Mouse (Mus musculus) G1E (cell line): ENCODE measurements around the gene Mcl1. TPM values are rescaled to one million over a fixed set of nuclear protein-coding genes. Genes with fewer than 3 reads are reported as not detected.
"Not testable (repeated sequence)": the region's sequence is repeated elsewhere in the genome, so short reads cannot be mapped to it uniquely, and the experiment has no call there.

Source experiments
- ATAC-seq: 2 replicates; pipeline ENCODE4 v1.8.0; 2016; ENCODE audit warnings: mild to moderate bottlenecking; ENCODE audit not compliant: insufficient number of reproducible peaks, poor library complexity, low FRiP score, severe bottlenecking; ENCODE audit errors: extremely low read depth
- DNase-seq: peaks from one replicate; pipeline ENCODE4 v3.0.0; 2012; ENCODE audit warnings: low spot score
- H3K27me3 ChIP-seq: 2 replicates; pipeline ENCODE4 v1.6.1; 2012; ENCODE audit warnings: mild to moderate bottlenecking, low read length, inconsistent platforms; ENCODE audit not compliant: insufficient read depth
- H3K36me3 ChIP-seq: replicated peaks from 2 replicates; pipeline ENCODE3; 2012; ENCODE audit warnings: mild to moderate bottlenecking, inconsistent platforms
- H3K4me1 ChIP-seq: 2 replicates; pipeline ENCODE4 v1.6.1; 2012; ENCODE audit warnings: low read depth, low read length, inconsistent platforms, mixed read lengths; ENCODE audit not compliant: insufficient read depth
- H3K4me3 ChIP-seq: 2 replicates; pipeline ENCODE4 v1.5.1; 2012; ENCODE audit warnings: low read depth, mild to moderate bottlenecking, inconsistent platforms, low read length, moderate library complexity, mixed read lengths
- H3K9me3 ChIP-seq: replicated peaks from 2 replicates; pipeline ENCODE4 v1.6.1; 2012; ENCODE audit warnings: inconsistent platforms
- CTCF ChIP-seq: IDR thresholded peaks from 2 replicates; pipeline ENCODE4 v1.5.1; 2012; ENCODE audit warnings: low read depth, low read length, inconsistent platforms, mixed read lengths
- GATA1 ChIP-seq: IDR thresholded peaks from 2 replicates; pipeline ENCODE4 v1.6.1; 2012; ENCODE audit warnings: borderline replicate concordance, low read length, inconsistent platforms, mixed read lengths
- GATA2 ChIP-seq: IDR thresholded peaks from 2 replicates; pipeline ENCODE4 v1.6.1; 2012; ENCODE audit warnings: low read depth, low read length, inconsistent platforms, borderline replicate concordance
- POLR2AphosphoS5 ChIP-seq: IDR thresholded peaks from 2 replicates; pipeline ENCODE4 v1.6.1; 2012; ENCODE audit warnings: low read depth, low read length, inconsistent platforms; ENCODE audit not compliant: insufficient replicate concordance
- TAL1 ChIP-seq: conservative IDR thresholded peaks from 2 replicates; pipeline ENCODE4 v1.6.1; 2012; ENCODE audit warnings: low read depth, low read length, inconsistent platforms, mixed read lengths
- polyA plus RNA-seq: library from polyadenylated mRNA; stranded (reverse); fragments of >175 nt; gene quantifications from 2 replicates; pipeline ENCODE4 v1.2.3, GENCODE M21; 2012
- total RNA-seq, 2 experiments: library from RNA; stranded (forward) in 1 of 2; stranded (reverse) in 1 of 2; fragments of 200-1000 nt in 1 of 2; fragments of >200 nt in 1 of 2; fragmentation: Nextera tagmentation in 1 of 2; gene quantifications; 2 replicates each; pipeline ENCODE4 v1.2.3; 2014 to 2017

Gene Mcl1
- total and polyA plus RNA-seq, 3 experiments = 264 to 296 (median 280) TPM

- DNase-seq = no peak
- Histone ChIP-seq H3K36me3 (peaks cover 14% of the 10 kb centered on the region), H3K27me3 (peaks cover 33% of the 10 kb centered on the region)
These were observed 27.1 kb downstream of the Mcl1 start for GRCm38 (mm10) chr3:95685701-95686100.

DNA sequence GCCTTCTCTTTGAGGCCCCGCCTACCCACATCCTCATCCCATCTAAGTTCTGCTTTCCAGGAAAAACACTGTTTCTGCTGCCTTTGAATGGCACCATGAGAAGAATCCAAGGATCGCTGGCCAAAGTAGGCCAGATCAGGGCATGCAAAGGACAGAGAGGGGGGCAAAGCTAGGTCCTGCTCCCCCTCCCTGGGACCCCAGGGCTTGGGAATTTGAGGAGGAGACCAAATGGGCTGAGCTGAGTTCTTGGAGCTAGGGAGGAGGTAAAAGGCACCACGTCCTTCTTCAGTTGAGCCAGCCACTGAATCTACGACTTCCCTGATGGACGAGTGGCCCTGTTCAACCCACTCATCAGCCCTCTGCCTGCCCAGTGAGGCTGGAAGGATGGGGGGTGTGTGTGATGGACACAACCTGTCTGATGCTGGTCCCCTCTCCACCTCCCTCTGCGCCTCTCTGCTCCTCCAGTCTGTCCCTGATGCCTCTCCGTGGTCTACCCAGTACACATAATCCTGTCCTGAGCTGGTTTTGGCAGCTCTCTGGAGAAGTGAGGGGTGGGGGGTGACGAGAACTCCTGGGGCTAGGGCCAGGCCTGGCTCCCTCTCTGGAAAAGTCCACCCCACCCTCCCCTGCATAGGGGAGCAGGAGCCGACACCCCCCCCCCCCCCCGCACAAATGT, 28.0 kb downstream of the Mcl1 start:
- no peaks in the 10 kb centered on the region for H3K9me3 ChIP-seq
- H3K4me3 ChIP-seq = no peak overlapping the region
- peaks cover 5% of the 10 kb centered on the region for H3K36me3 ChIP-seq
- ATAC-seq (no peak), DNase-seq (no peak)
- peaks cover 33% of the 10 kb centered on the region for H3K4me1 ChIP-seq
- TF ChIP-seq GATA1 (no peak), POLR2AphosphoS5 (no peak), CTCF (no peak), TAL1 (no peak), GATA2 (no peak)
- H3K27me3 ChIP-seq = peaks cover 33% of the 10 kb centered on the region

More at GRCm38 (mm10) chr3:95685701-95686100, 27.1 kb downstream of the Mcl1 start:
- H3K4me1 ChIP-seq = peaks cover 35% of the 10 kb centered on the region
- no peak for ATAC-seq
- H3K4me3 ChIP-seq = no peak overlapping the region
- H3K9me3 ChIP-seq = no peaks in the 10 kb centered on the region
- TF ChIP-seq GATA1 (no peak), GATA2 (no peak), CTCF (no peak), TAL1 (no peak), POLR2AphosphoS5 (no peak)

DNA sequence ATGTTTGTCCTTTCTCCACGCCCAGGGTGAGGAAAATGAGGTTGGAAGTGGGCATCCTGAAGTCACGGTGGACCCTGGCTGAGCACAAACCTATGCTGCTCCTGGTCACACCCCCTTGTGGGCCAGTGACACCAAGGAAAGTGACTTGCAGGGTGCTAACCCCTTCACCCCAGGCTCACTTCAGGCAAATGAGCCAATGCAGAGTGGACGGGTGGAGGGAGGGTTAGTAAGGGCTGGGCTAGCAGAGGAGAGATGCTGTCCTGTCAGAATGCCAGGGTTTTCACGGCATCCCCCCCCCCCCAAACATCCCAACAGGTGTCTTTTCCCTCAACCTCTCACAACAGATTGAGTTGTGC, 28.6 kb downstream of the Mcl1 start:
- peaks cover 33% of the 10 kb centered on the region for H3K27me3 ChIP-seq
- ATAC-seq (no peak), DNase-seq (no peak)
- peaks cover under 1% of the 10 kb centered on the region for H3K36me3 ChIP-seq
- H3K9me3 ChIP-seq = no peaks in the 10 kb centered on the region
- H3K4me3 ChIP-seq = no peak overlapping the region; the same call in 1 of the 2 replicates
- no peak for TF ChIP-seq GATA2
- no peak for TF ChIP-seq TAL1
- no peak for TF ChIP-seq POLR2AphosphoS5
- no peak for TF ChIP-seq CTCF
- no peak for TF ChIP-seq GATA1
- peaks cover 28% of the 10 kb centered on the region for H3K4me1 ChIP-seq

DNA sequence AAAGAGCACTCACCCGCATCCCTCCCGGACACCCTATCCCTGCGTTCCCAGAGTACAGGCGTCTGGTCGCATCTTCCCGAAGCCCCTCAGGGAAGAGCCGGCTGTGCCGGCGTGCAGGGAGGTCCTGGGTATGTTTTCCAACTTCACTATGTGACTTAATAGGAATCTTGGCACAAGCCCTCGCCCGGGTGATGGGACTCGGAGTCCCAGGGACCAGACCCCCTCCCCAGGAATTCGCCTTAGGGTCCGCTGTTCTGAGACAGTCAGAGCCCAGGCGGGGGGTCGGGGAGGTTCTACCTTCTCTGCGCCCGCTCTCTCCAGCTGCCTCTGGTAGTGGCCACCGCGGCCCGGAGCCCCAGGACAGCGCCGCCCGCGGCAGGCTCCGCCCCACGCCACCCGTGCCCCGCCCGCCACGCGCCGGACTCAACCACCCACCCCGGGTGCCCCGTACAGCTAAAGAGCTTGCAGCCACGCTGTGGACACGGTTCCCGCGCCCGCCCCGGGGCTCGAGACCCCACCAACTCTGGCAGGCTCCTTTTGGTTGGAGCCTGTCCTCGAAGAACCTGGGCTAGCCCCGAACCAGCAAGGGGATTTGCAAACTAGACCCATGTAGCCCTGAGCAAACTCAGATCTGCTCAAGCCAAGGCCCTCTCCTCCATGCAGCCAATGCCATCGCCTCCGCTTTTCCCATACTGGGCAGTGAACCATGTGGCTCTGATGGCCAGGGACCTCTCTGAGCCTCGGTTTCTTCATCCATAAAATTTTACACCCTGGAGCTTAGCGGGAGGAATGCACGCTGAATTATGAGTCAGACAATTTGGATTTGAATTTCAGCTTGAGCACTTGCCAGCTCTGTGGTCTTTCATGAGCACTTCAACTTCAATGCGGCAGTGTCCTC, 29.2 kb downstream of the Mcl1 start, which contains the start of gene Adamtsl4:
Gene Adamtsl4, minus strand, starts transcription at position 394 of the 898 bp plus-strand sequence.
- H3K4me1 ChIP-seq = peaks cover 28% of the 10 kb centered on the region
- H3K9me3 ChIP-seq = no peaks in the 10 kb centered on the region
- H3K27me3 ChIP-seq = peaks cover 33% of the 10 kb centered on the region
- TF ChIP-seq GATA1 (no peak), GATA2 (no peak), CTCF (no peak), TAL1 (no peak)
- H3K36me3 ChIP-seq = no peaks in the 10 kb centered on the region
- DNase-seq (no peak), ATAC-seq (no peak)
- peak within 1 kb of the TSS; percentile 17; the same call in 1 of the 2 replicates for H3K4me3 ChIP-seq

DNA sequence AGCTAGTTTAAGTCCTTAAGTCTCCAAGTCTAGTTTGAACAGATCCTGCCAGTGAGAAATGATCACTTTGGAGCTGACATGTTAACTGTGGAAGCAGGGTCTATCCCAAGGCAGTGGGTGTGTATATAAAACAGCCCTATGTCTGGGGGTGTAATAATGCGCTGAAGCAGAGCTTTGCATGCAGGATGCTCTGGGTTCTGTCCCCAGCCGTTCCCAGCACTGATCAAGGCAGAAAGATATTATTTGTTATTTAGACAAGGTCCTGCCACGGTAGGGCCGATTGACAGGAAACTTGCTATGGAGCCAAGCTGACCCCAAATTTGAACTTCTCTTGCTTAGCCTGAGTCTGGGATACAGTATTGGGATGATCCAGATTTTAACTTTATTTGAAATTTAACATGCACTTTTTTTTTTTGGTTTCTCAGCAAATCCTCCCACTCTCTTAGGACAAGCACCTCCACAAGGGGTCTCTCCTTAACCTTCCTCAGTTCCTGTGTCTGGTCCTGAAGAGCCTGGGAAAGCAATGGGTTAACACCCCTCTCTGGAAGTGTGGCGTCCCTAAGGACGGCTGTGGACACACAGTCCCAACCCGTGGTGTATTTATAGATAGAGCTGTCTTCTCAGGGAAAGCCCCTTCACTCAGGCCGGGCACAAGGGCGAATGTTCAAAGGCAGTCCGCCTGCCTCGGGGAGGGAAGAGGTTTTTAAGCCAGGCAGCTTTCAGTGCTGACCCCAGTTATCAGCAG, 30.8 kb downstream of the Mcl1 start:
- no peaks in the 10 kb centered on the region for H3K9me3 ChIP-seq
- no peak for ATAC-seq
- H3K4me1 ChIP-seq = peaks cover 34% of the 10 kb centered on the region
- no peak for TF ChIP-seq POLR2AphosphoS5
- no peak for TF ChIP-seq GATA2
- no peak for TF ChIP-seq TAL1
- TF ChIP-seq GATA1 = no peak
- no peak for TF ChIP-seq CTCF
- peaks cover 27% of the 10 kb centered on the region for H3K27me3 ChIP-seq
- H3K4me3 ChIP-seq = no peak overlapping the region
- no peak for DNase-seq
- H3K36me3 ChIP-seq = peaks cover 4% of the 10 kb centered on the region

GRCm38 (mm10) chr3:95689940-95690339, 31.4 kb downstream of the Mcl1 start:
- Histone ChIP-seq H3K9me3 (no peaks in the 10 kb centered on the region), H3K27me3 (peaks cover 24% of the 10 kb centered on the region), H3K36me3 (peaks cover 4% of the 10 kb centered on the region), H3K4me1 (peaks cover 33% of the 10 kb centered on the region), H3K4me3 (no peak overlapping the region)
- no peak for ATAC-seq
- no peak for TF ChIP-seq CTCF
- TF ChIP-seq GATA1 = no peak
- no peak for DNase-seq

- not testable (repeated sequence) for H3K4me3 ChIP-seq, DNase-seq, H3K9me3 ChIP-seq, ATAC-seq, H3K36me3 ChIP-seq
- Histone ChIP-seq H3K4me1 (peaks cover 30% of the 10 kb centered on the region), H3K27me3 (peaks cover 19% of the 10 kb centered on the region)
These were observed 32.0 kb downstream of the Mcl1 start for GRCm38 (mm10) chr3:95690552-95690951.
